Mouse (Mus musculus) brown adipose tissue, adult 24 weeks (tissue): ENCODE data around the gene Dis3l. TPM values are rescaled to one million over a fixed set of nuclear protein-coding genes. Genes with fewer than 3 reads are reported as not detected.
"Not testable (repeated sequence)": the region's sequence is repeated elsewhere in the genome, so short reads cannot be mapped to it uniquely, and the experiment has no call there.

Experiments
- H3K27ac ChIP-seq: fragments of 200-500 bp; replicated peaks from 2 replicates; pipeline ENCODE4 v1.5.1; 2012; ENCODE audit warnings: low read depth, mild to moderate bottlenecking, low read length
- H3K4me1 ChIP-seq: fragments of 200-500 bp; 2 replicates; pipeline ENCODE4 v1.6.1; 2012; ENCODE audit warnings: low read length, mixed read lengths; ENCODE audit not compliant: control insufficient read depth, insufficient read depth, insufficient read length
- H3K4me3 ChIP-seq: fragments of 200-500 bp; 2 replicates; pipeline ENCODE4 v1.5.1; 2012; ENCODE audit warnings: low read depth, mild to moderate bottlenecking, low read length, moderate library complexity; ENCODE audit not compliant: insufficient read depth
- polyA plus RNA-seq: library from polyadenylated mRNA; stranded (reverse); fragments of >200 nt; gene quantifications from 2 replicates; pipeline ENCODE4 v1.2.4, GENCODE M21; 2012; ENCODE audit not compliant: missing spikeins, insufficient read depth, insufficient read length

Gene Dis3l
- polyA plus RNA-seq, 1 experiment = 18.0 TPM

DNA sequence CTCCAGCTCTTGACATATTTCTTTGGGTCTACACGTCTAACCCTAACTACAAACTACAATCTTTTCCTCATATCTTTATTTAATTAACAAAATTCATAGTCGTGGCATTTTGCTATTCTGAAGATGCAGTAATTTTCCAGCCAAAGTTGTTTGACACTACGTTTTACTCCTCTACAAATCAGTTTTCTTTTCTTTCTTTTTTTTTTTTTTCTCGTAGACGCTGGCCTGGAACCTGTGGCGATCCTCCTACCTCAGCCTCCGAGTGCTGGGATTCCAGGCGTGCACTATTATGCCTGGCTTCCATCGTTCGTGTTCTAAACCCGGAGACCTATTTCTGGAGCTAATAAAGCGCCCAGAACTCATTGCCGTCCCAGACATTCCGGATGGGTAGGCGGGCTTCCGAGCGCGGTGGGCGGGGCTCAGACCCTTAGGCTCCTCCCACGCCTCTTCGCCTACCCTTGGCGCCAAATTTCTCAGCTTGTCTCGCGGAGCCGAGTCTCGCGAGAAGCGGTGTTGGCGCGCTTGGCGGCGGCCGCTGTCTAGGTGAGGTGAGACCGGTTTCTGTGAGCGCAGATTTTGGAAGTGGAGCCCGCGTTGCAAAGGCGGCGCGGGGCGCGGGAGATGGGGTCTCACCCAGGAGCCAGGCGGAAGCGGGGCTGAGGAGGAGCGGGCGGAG is 59.8 kb downstream of the Dis3l start, which contains the start of gene Tipin:
Gene Tipin, plus strand, starts transcription at position 477 of the 676 bp plus-strand sequence.
- no peak within 1 kb of the TSS for H3K27ac ChIP-seq
- H3K4me3 ChIP-seq = peak within 1 kb of the TSS; percentile 81
- 0 out of 2 replicates have a peak, but pooled peaks cover 2% of the 10 kb centered on the region for H3K4me1 ChIP-seq

GRCm38 (mm10) chr9:64278665-64279310 is 62.3 kb downstream of the Dis3l start:
- no peak overlapping the region for H3K4me3 ChIP-seq
- H3K4me1 ChIP-seq = 0 out of 2 replicates have a peak, but pooled peaks cover 2% of the 10 kb centered on the region
- H3K27ac ChIP-seq = no peak overlapping the region

GRCm38 (mm10) chr9:64277706-64278105 is 63.4 kb downstream of the Dis3l start:
- H3K4me3 ChIP-seq = no peak overlapping the region
- H3K27ac ChIP-seq = no peak overlapping the region
- 0 out of 2 replicates have a peak, but pooled peaks cover 2% of the 10 kb centered on the region for H3K4me1 ChIP-seq

DNA sequence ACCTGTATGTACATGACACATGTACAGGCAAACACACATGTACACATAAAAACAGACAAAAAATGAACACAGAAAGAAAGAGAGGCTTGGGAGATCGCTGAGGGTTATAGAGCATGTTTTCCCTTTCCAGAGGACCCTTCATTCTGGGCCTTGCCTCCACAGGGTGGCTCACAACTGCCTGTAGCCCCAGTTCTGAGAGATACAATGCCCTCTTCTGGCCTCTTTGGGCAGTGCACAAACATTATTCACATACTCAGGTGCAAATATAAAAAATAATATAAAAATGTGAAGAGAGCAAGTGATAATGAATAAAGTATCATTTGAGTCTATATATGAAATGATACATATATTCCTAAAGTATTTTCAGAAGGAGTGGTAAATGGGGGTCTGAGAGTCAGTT is 66.2 kb downstream of the Dis3l start:
- Histone ChIP-seq H3K4me1 (no peaks in the 10 kb centered on the region), H3K4me3 (no peak overlapping the region), H3K27ac (no peak overlapping the region)

DNA sequence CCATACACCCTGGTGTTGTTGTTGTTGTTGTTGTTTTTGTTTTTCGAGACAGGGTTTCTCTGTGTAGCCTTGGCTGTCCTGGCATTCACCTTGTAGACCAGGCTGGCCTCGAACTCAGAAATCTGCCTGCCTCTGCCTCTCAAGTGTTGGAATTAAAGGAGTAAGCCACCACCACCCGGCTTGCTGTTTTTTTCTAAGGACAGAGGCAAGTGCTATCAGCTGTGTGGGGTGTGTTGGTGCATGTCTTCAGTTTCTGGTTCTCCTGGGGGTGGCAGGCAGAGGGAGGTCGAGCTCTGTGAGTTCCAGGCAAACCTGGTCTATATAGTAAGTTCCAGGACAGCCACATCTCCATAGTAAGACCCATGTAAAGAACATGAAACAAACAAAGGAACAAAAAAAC is 66.8 kb downstream of the Dis3l start:
- no peaks in the 10 kb centered on the region for H3K4me1 ChIP-seq
- H3K4me3 ChIP-seq = no peak overlapping the region
- no peak overlapping the region for H3K27ac ChIP-seq

- H3K4me1 ChIP-seq = no peaks in the 10 kb centered on the region
- H3K27ac ChIP-seq = no peak overlapping the region
- no peak overlapping the region for H3K4me3 ChIP-seq
These were observed 67.3 kb downstream of the Dis3l start for GRCm38 (mm10) chr9:64273757-64274156.

GRCm38 (mm10) chr9:64272611-64273010 is 68.5 kb downstream of the Dis3l start:
- H3K27ac ChIP-seq = no peak overlapping the region
- no peak overlapping the region for H3K4me3 ChIP-seq
- H3K4me1 ChIP-seq = no peaks in the 10 kb centered on the region

- no peaks in the 10 kb centered on the region for H3K4me1 ChIP-seq
- no peak overlapping the region for H3K4me3 ChIP-seq
- no peak overlapping the region for H3K27ac ChIP-seq
These were observed 69.8 kb downstream of the Dis3l start for GRCm38 (mm10) chr9:64271249-64271648.

DNA sequence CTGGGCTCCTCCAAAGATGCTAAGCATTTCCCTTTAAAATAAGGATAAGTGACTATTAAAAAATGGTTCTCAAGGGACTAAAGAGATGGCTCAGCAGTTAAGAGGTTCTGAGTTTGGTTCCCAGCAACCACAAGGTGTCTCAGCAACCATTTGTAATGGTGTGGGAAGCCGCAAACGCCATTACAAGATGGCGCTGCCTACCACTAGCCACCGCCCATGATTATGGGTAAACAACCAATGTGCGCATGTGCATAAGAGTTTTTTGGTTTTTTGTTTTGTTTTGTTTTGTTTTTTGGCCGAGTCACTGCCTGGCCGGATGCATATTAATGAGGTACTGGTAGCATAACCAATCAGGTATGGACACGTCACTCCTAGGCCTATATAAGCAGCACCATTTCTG is 72.3 kb downstream of the Dis3l start:
- H3K4me1 ChIP-seq, H3K27ac ChIP-seq, H3K4me3 ChIP-seq: not testable (repeated sequence)

DNA sequence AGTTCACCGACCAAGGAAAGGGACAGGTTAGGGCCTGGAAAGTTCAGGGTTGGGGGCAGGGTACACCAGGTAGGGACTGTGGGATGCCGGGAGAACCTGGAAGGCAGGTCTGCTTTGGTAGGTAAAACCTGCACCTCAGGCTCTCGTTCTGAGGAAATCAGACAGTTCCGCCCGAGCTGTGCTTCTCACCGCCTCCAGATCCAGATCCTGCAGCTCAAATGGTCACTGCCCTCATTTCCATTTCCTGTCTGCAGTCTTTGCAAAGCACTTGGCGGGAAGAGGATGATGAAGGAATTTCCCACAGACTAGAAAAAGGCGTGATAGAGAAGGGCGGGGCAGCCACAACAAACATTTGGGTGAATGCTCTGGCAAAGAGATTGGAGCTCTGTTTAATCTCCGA is 72.9 kb downstream of the Dis3l start:
- Histone ChIP-seq H3K4me3 (no peak overlapping the region), H3K27ac (no peak overlapping the region)

GRCm38 (mm10) chr9:64267231-64267630 is 73.9 kb downstream of the Dis3l start:
- H3K4me3 ChIP-seq = no peak overlapping the region
- no peaks in the 10 kb centered on the region for H3K4me1 ChIP-seq
- H3K27ac ChIP-seq = no peak overlapping the region

More for the DNA sequence above, 72.9 kb downstream of the Dis3l start:
- no peaks in the 10 kb centered on the region for H3K4me1 ChIP-seq

- Histone ChIP-seq H3K4me3 (no peak overlapping the region), H3K4me1 (no peaks in the 10 kb centered on the region), H3K27ac (no peak overlapping the region)
These were observed 76.3 kb downstream of the Dis3l start for GRCm38 (mm10) chr9:64264813-64265212.

- Histone ChIP-seq H3K27ac (no peak overlapping the region), H3K4me3 (no peak overlapping the region), H3K4me1 (no peaks in the 10 kb centered on the region)
These were observed 80.1 kb downstream of the Dis3l start for GRCm38 (mm10) chr9:64261023-64261422.

GRCm38 (mm10) chr9:64259906-64260305 is 81.2 kb downstream of the Dis3l start:
- Histone ChIP-seq H3K4me1 (no peaks in the 10 kb centered on the region), H3K4me3 (no peak overlapping the region), H3K27ac (no peak overlapping the region)
